ENCODE assay signal across 23 mouse cellular contexts in the genomic region with DNA sequence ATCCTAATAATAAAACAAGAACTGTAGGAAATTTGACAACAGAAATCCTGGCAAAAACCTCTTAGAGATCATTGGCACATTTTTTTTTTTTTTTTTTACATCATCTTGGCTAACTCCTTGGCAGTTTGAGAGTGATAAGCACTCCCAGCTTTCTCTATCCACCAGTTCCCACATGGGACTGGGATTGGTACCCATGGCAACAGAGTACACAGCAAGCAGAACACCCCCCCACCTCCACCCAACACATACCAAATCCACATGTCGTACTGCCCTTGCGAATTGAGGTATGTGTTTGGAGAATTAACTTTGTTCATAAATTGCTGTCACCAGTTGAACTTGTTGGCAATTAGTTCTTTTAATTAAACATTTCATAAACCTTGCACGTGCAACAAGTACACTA. TPM values are rescaled to one million over a fixed set of nuclear protein-coding genes. Genes with fewer than 3 reads are reported as not detected.
DNase-seq lines count a peak whose midpoint lies in the region; ATAC-seq and TF ChIP-seq lines count a peak whose summit lies in the region.
"Had no signal": no experiment of that assay in that cellular context is flagged by ENCODE, and none has a peak within 500 bp of the region (broad histone marks: within the 10 kb centered on the region; RNA-seq: fewer than 3 reads in every experiment).

No protein-coding gene starts in this region.

- DNase-seq in forebrain, embryonic 11.5 days (ENCODE audit: low spot score): no peak
- DNase-seq in hindbrain, postnatal 0 days (ENCODE audit: low spot score): no peak
- peak; percentile 66 for DNase-seq in NIH3T3 (ENCODE audit: low read depth)
- peak; percentile 62 for DNase-seq in lung, postnatal 10 days
- DNase-seq in left cerebral cortex, adult 18-20 months (ENCODE audit: low spot score in 2 of 2): no peak
- no peak for DNase-seq in urinary bladder, postnatal 4 days (ENCODE audit: low spot score in 2 of 2)
- DNase-seq: adrenal gland, postnatal 25 days; cerebellum, adult 11-12 months; cerebellum, postnatal 36 days; heart, postnatal 36 days; kidney, adult 11 months; layer of hippocampus, postnatal 36 days; right cerebral cortex, adult 18-20 months; thymus, postnatal 14 days had no signal

- no peaks in the 10 kb centered on the region for H3K9me3 ChIP-seq in forebrain, embryonic 16.5 days (ENCODE audit: control insufficient read depth, low read length)
- H3K9me3 ChIP-seq in forebrain, embryonic 11.5 days (ENCODE audit: control insufficient read depth, low read length): no peaks in the 10 kb centered on the region
- no peaks in the 10 kb centered on the region for H3K9me3 ChIP-seq in hindbrain, postnatal 0 days (ENCODE audit: low read length)
- H3K9me3 ChIP-seq in hindbrain, embryonic 12.5 days (replicated peaks): no peaks in the 10 kb centered on the region
- H3K9me3 ChIP-seq: forebrain, embryonic 13.5 days; G1E; heart, embryonic 13.5 days; limb, embryonic 15.5 days; liver, embryonic 15.5 days; neural tube, embryonic 12.5 days had no signal

- 71% methylated on average over 3 of the region's 3 CpGs for WGBS in forebrain, embryonic 16.5 days
- 80% methylated on average over 3 of the region's 3 CpGs for WGBS in forebrain, embryonic 11.5 days
- WGBS in hindbrain, postnatal 0 days: 62% methylated on average over 3 of the region's 3 CpGs
- 81% methylated on average over 3 of the region's 3 CpGs for WGBS in hindbrain, embryonic 12.5 days

- peaks cover 4% of the 10 kb centered on the region; the same call in 1 of the 2 replicates for H3K4me1 ChIP-seq in forebrain, embryonic 16.5 days (replicated peaks; ENCODE audit: control insufficient read depth, insufficient read depth, low read length)
- no peaks in the 10 kb centered on the region for H3K4me1 ChIP-seq in forebrain, embryonic 11.5 days (replicated peaks; ENCODE audit: control insufficient read depth, insufficient read depth, low read length)
- 0 out of 2 replicates have a peak, but pooled peaks cover 4% of the 10 kb centered on the region for H3K4me1 ChIP-seq in hindbrain, postnatal 0 days (ENCODE audit: insufficient read depth, low read length)
- peaks cover 3% of the 10 kb centered on the region for H3K4me1 ChIP-seq in hindbrain, embryonic 12.5 days
- H3K4me1 ChIP-seq: liver, embryonic 15.5 days; neural tube, embryonic 12.5 days had no signal

- H3K4me3 ChIP-seq in forebrain, embryonic 16.5 days (replicated peaks; ENCODE audit: low read length): no peak overlapping the region
- H3K4me3 ChIP-seq in forebrain, embryonic 11.5 days (ENCODE audit: low read depth, low read length): no peak overlapping the region
- no peak overlapping the region for H3K4me3 ChIP-seq in hindbrain, postnatal 0 days (ENCODE audit: low read length)
- no peak overlapping the region for H3K4me3 ChIP-seq in hindbrain, embryonic 12.5 days
- H3K4me3 ChIP-seq: forebrain, embryonic 13.5 days; heart, embryonic 13.5 days; limb, embryonic 15.5 days; liver, embryonic 15.5 days; neural tube, embryonic 12.5 days had no signal

- no peak overlapping the region for H3K9ac ChIP-seq in forebrain, embryonic 16.5 days (replicated peaks; ENCODE audit: low read depth, low read length)
- H3K9ac ChIP-seq in forebrain, embryonic 11.5 days (ENCODE audit: low read length): no peak overlapping the region
- no peak overlapping the region for H3K9ac ChIP-seq in hindbrain, postnatal 0 days (replicated peaks; ENCODE audit: low read length)
- H3K9ac ChIP-seq in hindbrain, embryonic 12.5 days: no peak overlapping the region
- H3K9ac ChIP-seq: forebrain, embryonic 13.5 days; heart, embryonic 13.5 days; limb, embryonic 15.5 days; liver, embryonic 15.5 days; neural tube, embryonic 12.5 days had no signal

- no peak overlapping the region for H3K4me2 ChIP-seq in forebrain, embryonic 16.5 days (ENCODE audit: low read length)
- no peak overlapping the region for H3K4me2 ChIP-seq in forebrain, embryonic 11.5 days (ENCODE audit: low read depth, low read length, severe bottlenecking)
- no peak overlapping the region for H3K4me2 ChIP-seq in hindbrain, postnatal 0 days (ENCODE audit: low read depth, low read length)
- no peak overlapping the region for H3K4me2 ChIP-seq in hindbrain, embryonic 12.5 days (replicated peaks)
- H3K4me2 ChIP-seq: forebrain, embryonic 13.5 days; heart, embryonic 13.5 days; limb, embryonic 15.5 days; liver, embryonic 15.5 days; neural tube, embryonic 12.5 days had no signal

- no peaks in the 10 kb centered on the region for H3K36me3 ChIP-seq in forebrain, embryonic 16.5 days (ENCODE audit: control insufficient read depth, insufficient read depth)
- H3K36me3 ChIP-seq in forebrain, embryonic 11.5 days (ENCODE audit: control insufficient read depth, insufficient read depth, low read length): no peaks in the 10 kb centered on the region
- no peaks in the 10 kb centered on the region for H3K36me3 ChIP-seq in hindbrain, postnatal 0 days (ENCODE audit: insufficient read depth, low read length)
- no peaks in the 10 kb centered on the region for H3K36me3 ChIP-seq in hindbrain, embryonic 12.5 days
- H3K36me3 ChIP-seq: G1E; limb, embryonic 15.5 days; liver, embryonic 15.5 days; neural tube, embryonic 12.5 days had no signal

- no peak for TF ChIP-seq CTCF in hindbrain, postnatal 0 days (IDR thresholded peaks at IDR 0.05; ENCODE audit: low read depth)

- H3K27ac ChIP-seq in forebrain, embryonic 16.5 days (ENCODE audit: low read length): no peak overlapping the region
- no peak overlapping the region for H3K27ac ChIP-seq in forebrain, embryonic 11.5 days (ENCODE audit: low read depth, low read length)
- no peak overlapping the region for H3K27ac ChIP-seq in hindbrain, postnatal 0 days
- H3K27ac ChIP-seq in hindbrain, embryonic 12.5 days: no peak overlapping the region
- H3K27ac ChIP-seq: forebrain, embryonic 13.5 days; heart, embryonic 13.5 days; limb, embryonic 15.5 days; liver, embryonic 15.5 days; macrophage; neural tube, embryonic 12.5 days had no signal

- ATAC-seq in forebrain, embryonic 16.5 days: 0 out of 2 replicates have a peak, but pooled peaks have one; percentile 52
- ATAC-seq in forebrain, embryonic 11.5 days (replicated peaks; ENCODE audit: low FRiP score): no peak; the same call in 1 of the 2 replicates
- 0 out of 2 replicates have a peak, but pooled peaks have one; percentile 47 for ATAC-seq in hindbrain, postnatal 0 days
- ATAC-seq in hindbrain, embryonic 12.5 days (ENCODE audit: low FRiP score): no peak
- ATAC-seq: forebrain, embryonic 13.5 days had no signal

- no peaks in the 10 kb centered on the region for H3K27me3 ChIP-seq in forebrain, embryonic 16.5 days (replicated peaks; ENCODE audit: control insufficient read depth, insufficient read depth, low read length)
- no peaks in the 10 kb centered on the region for H3K27me3 ChIP-seq in forebrain, embryonic 11.5 days (ENCODE audit: control insufficient read depth, insufficient read depth, low read length)
- H3K27me3 ChIP-seq in hindbrain, postnatal 0 days (ENCODE audit: insufficient read depth, low read length): no peaks in the 10 kb centered on the region
- no peaks in the 10 kb centered on the region for H3K27me3 ChIP-seq in hindbrain, embryonic 12.5 days
- H3K27me3 ChIP-seq: forebrain, embryonic 13.5 days; heart, embryonic 13.5 days; limb, embryonic 15.5 days; liver, embryonic 15.5 days; neural tube, embryonic 12.5 days had no signal

RNA-seq across cellular contexts. Expression of a gene that starts 37.3 kb away (rescaled TPM):
- polyA plus RNA-seq in forebrain, embryonic 16.5 days (2015; fragmentation: Nextera tagmentation; extraction: Ambion mirVana): 30.8 and 32.3 TPM in 2 replicates
- 34.7 and 35.9 TPM in 2 replicates for polyA plus RNA-seq in forebrain, embryonic 11.5 days (2014; fragmentation: Nextera tagmentation; extraction: Ambion mirVana)
- 56.5 and 60.3 TPM in 2 replicates for total RNA-seq in hindbrain, postnatal 0 days (2014; rRNA removed)
- polyA plus RNA-seq in hindbrain, postnatal 0 days (2015; fragmentation: Nextera tagmentation; extraction: Ambion mirVana): 32.7 and 35.4 TPM in 2 replicates
- polyA plus RNA-seq in hindbrain, embryonic 12.5 days (2016; fragmentation: Nextera tagmentation; extraction: Ambion mirVana): 56.2 and 57.0 TPM in 2 replicates
- 10 to 100 TPM; 70.5 to 76.8 TPM for total RNA-seq in left cerebral cortex, adult 18-20 months (2021)
- polyA plus RNA-seq: G1E had no signal

Comparison
In these comparisons a context has a peak if more than half of its experiments do, and no peak if none do; other contexts are left out.
1. ATAC-seq: peak in forebrain, embryonic 16.5 days (single experiment) and hindbrain, postnatal 0 days (single experiment); none in forebrain, embryonic 11.5 days (single experiment) and hindbrain, embryonic 12.5 days (single experiment).
2. DNase-seq: peak in NIH3T3 (single experiment) and lung, postnatal 10 days (single experiment); none in forebrain, embryonic 11.5 days (single experiment), hindbrain, postnatal 0 days (single experiment), left cerebral cortex, adult 18-20 months (0 of 2) and urinary bladder, postnatal 4 days (0 of 2).